Mouse (Mus musculus) forebrain, embryonic 10.5 days (tissue): ENCODE measurements around the gene Rexo4. TPM values are rescaled to one million over a fixed set of nuclear protein-coding genes. Genes with fewer than 3 reads are reported as not detected.

Source experiments
- DNase-seq: peaks from one replicate; pipeline ENCODE4 v3.0.0-alpha.2; 2017; ENCODE audit warnings: low spot score; ENCODE audit errors: extremely low spot score
- H3K27ac ChIP-seq: fragments of 300-500 bp; sonication (generic); 2 replicates; pipeline ENCODE4 v1.5.1; 2016; ENCODE audit warnings: mild to moderate bottlenecking
- H3K27me3 ChIP-seq: fragments of 300-500 bp; sonication (generic); 2 replicates; pipeline ENCODE4 v1.6.1; 2016; ENCODE audit warnings: mild to moderate bottlenecking; ENCODE audit not compliant: poor library complexity, severe bottlenecking
- H3K36me3 ChIP-seq: fragments of 300-500 bp; sonication (generic); replicated peaks from 2 replicates; pipeline ENCODE4 v1.6.1; 2016; ENCODE audit warnings: mild to moderate bottlenecking, moderate library complexity
- H3K4me1 ChIP-seq: fragments of 300-500 bp; sonication (generic); 2 replicates; pipeline ENCODE4 v1.6.1; 2016
- H3K4me3 ChIP-seq: fragments of 300-500 bp; sonication (generic); 2 replicates; pipeline ENCODE4 v1.5.1; 2016; ENCODE audit warnings: mild to moderate bottlenecking, moderate library complexity
- H3K9me3 ChIP-seq: fragments of 300-500 bp; sonication (generic); 2 replicates; pipeline ENCODE4 v1.6.1; 2016; ENCODE audit warnings: mild to moderate bottlenecking, moderate library complexity
- WGBS: fragments of 180-500 bp; shearing (Covaris S2); methylation state at CpG from one replicate; pipeline ENCODE4 v1.1.7; 2016; 5-methylcytosine and 5-hydroxymethylcytosine counted together
- polyA plus RNA-seq: library from polyadenylated mRNA; unstranded; fragments of >200 nt; fragmentation: Nextera tagmentation; extraction: Ambion mirVana; gene quantifications from 2 replicates; pipeline ENCODE4 v1.2.1, GENCODE M21; 2016

The Rexo4 gene
- polyA plus RNA-seq, 1 experiment from 2014 or later = 57.1 TPM

DNA sequence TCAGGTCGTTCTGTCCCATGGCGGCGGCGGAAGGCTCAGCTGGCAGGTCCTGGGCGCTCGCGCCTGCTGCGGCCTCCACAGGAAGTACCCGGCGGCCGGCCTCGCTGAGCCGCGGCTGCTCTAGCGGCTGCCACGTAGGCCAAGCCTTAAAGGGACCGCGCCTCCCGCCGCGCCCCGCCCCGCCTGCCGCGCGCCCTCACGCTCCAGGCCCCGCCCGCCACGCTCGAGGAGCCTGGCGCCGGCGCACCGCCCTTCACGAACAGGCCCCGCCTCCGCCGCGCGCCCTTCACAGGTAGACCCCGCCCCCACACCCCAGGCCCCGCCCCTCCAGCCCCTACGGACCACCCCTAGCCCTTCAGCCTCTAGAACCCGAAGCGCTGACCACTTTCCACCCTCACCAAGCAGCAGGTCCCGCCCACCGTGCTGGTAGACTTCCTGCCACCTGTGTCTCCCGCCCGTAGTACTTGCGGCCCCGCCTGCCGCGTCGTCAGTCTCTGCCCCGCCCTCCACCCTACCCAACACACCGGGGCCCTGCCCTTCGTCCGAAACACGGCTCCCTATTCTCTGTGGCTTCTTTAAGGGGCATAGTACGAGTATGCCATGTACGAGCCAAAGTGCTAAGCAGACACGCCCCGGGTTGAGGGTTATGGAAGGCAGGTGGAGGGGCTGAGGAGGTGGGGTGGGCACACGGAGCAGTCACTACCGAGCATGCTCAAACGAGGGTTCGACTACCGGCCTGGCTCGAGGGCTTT, 30.7 kb downstream of the Rexo4 start, which contains the start of the genes Surf4 and Stkld1:
TSS of gene Surf4 (minus strand) at position 625 of the 752 bp plus-strand sequence.
TSS of gene Stkld1 (plus strand) at position 744 of the 752 bp plus-strand sequence.
- Histone ChIP-seq H3K4me1 (peaks cover 37% of the 10 kb centered on the region), H3K9me3 (no peaks in the 10 kb centered on the region)

DNA sequence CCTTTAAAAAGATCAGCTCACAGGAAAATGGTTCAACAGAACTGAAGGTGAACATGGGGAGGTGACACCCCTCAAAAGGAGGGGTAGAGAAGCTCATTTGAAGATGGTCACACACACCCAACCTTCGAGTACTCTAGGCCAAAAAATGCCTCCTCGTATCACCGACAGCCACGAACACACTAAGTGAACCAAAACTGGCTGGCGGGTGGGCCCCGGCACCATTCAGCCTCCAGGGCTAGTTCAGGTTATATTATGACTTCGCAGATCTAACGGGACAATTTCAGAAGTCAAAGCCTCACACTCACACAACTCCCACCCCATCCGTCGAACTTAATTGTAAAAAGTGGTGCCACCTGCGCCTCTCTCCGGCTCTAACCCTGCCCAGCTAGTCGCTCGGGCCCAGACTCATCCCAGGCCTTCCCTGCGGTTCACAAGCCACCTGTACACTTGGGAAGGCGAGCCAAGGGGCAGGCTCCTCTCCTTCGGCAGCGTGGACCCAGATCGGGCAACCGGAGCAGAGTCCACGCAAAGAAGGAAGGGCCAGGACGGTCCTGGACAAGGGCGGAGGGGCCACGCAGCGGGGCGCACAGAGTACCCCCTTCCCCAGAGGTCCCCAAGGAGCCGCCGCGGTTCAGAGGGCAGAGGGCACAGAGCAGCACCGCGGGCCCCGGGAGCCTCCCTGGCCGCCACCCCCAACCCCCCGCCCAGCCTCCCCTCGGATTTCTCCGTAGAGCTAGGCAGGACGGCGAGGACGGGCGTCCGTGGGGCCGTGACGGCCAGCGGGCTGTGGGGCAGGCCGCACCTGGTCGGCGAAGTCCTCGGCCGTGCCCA, 31.5 kb downstream of the Rexo4 start:
- no peaks in the 10 kb centered on the region for H3K27me3 ChIP-seq
- H3K36me3 ChIP-seq = peaks cover 42% of the 10 kb centered on the region
- 3% methylated on average over 49 of the region's 49 CpGs for WGBS
- peaks cover 37% of the 10 kb centered on the region for H3K4me1 ChIP-seq
- no peak for DNase-seq
- H3K27ac ChIP-seq = peak overlapping the region; percentile 96
- no peaks in the 10 kb centered on the region for H3K9me3 ChIP-seq
- peak overlapping the region; percentile 80 for H3K4me3 ChIP-seq

More for the DNA sequence above, 30.7 kb downstream of the Rexo4 start, which contains the start of the genes Surf4 and Stkld1:
- under 1% methylated on average over 69 of the region's 70 CpGs for WGBS
- peaks cover 34% of the 10 kb centered on the region for H3K36me3 ChIP-seq
- DNase-seq = peak; percentile 96
- H3K27me3 ChIP-seq = no peaks in the 10 kb centered on the region
- peak within 1 kb of the TSS; percentile 80 for H3K4me3 ChIP-seq
- H3K27ac ChIP-seq = peak within 1 kb of the TSS; percentile 96

DNA sequence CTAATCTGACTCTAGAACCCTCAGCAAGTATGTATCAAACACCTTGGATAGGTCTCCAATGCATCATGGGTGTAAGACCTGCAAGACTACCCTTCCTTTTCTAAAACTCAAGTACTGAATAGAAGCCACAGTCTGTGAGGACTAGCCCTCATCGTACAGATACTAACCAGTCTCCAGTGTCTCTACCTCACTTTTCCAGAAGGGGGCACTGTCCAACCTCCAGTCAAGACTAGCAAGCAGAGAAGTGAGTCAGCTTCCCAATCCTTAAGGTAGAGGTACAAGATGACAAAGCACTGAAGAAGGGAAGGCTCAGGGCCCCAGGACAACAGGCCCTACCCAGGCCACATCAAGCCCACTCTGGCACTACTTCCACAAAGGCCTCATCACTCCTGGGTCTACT, 33.8 kb downstream of the Rexo4 start:
- Histone ChIP-seq H3K27ac (no peak overlapping the region), H3K9me3 (no peaks in the 10 kb centered on the region), H3K27me3 (no peaks in the 10 kb centered on the region), H3K4me1 (peaks cover 37% of the 10 kb centered on the region), H3K36me3 (peaks cover 65% of the 10 kb centered on the region), H3K4me3 (peak overlapping the region; percentile 6)
- 60% methylated on average over 1 of the region's 1 CpGs for WGBS
- DNase-seq = peak; percentile 58

DNA sequence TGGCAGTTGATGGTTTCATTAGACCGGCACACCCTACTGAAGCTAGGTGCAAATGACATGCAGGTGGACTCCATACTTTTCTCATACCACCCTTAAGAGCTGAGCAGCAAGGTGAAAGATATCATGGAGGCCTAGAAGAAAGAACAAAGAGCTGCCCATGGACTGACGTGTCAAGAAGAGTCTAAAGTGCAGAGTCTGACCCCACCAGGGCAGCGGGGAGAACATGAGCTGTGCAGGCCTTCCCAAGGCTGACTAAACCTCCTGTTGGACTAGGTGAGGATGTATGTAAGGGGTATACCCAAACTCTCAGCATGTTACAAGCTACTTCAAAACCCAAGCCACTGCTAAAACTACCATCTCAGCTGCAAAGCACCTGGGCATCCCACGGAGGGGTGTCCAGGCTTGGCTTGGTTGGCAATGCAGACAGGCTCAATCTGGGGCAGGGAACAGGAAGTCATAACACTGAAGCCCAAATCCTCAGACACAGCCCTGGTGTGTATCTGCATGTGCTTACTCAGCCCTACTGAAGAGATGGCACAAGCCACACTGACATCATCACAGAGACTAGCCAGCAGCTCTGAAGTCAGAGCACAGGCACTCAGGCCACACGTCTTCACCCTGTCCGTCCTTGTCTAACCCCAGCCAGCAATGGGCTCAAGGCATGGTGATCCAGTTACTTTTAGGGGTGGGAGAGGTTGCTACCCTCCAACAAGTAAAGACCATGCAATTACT, 36.3 kb downstream of the Rexo4 start:
- Histone ChIP-seq H3K27ac (no peak overlapping the region), H3K36me3 (peaks cover 90% of the 10 kb centered on the region), H3K27me3 (no peaks in the 10 kb centered on the region), H3K4me3 (no peak overlapping the region), H3K9me3 (no peaks in the 10 kb centered on the region), H3K4me1 (peaks cover 27% of the 10 kb centered on the region)
- 86% methylated on average over 6 of the region's 6 CpGs for WGBS
- no peak for DNase-seq

DNA sequence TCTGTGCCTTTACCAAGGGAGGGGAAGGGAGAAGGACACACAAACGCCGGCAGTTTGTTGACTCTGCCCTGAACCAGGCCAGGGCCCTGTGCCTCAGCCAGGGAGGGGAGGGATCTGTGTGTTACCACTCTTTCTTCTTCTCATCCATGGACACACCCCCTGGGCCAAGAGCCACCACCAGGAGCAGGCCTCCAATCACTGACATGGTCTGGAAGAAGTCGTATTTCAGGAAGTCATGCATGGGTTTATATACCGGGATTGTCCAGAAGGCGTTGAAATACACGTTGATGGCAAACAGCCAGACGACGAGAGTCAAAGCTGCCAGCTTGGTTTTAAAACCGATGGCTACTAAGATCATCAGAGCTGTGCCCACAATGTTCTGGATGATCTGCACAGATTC, 42.4 kb downstream of the Rexo4 start:
- no peak for DNase-seq
- WGBS = 90% methylated on average over 9 of the region's 9 CpGs
- Histone ChIP-seq H3K36me3 (peaks cover 98% of the 10 kb centered on the region), H3K9me3 (no peaks in the 10 kb centered on the region), H3K4me1 (peaks cover 15% of the 10 kb centered on the region), H3K27me3 (no peaks in the 10 kb centered on the region), H3K4me3 (no peak overlapping the region), H3K27ac (no peak overlapping the region)

DNA sequence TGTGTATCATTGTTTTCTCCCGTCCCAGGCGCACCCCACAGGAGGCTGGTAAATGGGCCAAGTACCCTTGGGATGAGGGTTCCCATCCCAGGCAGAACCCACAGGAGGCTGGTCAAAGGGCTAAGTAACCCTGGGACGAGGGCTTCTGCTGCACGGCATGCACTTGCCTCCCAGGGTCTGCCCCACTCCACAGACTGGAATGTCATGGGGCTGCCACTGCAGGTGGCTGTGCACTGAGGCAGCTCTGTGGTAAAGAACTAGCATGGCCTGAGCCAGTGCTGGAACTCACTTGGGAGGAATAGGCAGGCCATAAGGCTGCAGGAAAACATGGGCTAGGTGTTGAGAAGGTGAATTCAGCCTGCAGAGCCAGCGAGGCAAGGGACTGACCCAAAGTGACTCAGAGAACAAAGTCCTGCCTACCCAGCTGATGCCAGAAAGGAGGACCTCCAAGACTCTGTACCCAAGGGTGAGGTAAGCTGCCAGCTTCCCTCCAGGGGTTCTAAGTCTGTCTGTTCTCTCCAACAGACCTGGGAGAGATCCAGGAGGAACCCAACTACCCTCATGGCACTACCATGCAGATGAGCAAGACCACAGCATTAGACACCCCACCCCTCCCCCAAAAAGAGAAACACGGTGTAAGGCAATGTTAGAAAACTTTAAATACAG, 43.9 kb downstream of the Rexo4 start:
- Histone ChIP-seq H3K9me3 (no peaks in the 10 kb centered on the region), H3K27me3 (no peaks in the 10 kb centered on the region), H3K4me1 (peaks cover 29% of the 10 kb centered on the region), H3K4me3 (no peak overlapping the region), H3K36me3 (peaks cover 83% of the 10 kb centered on the region), H3K27ac (no peak overlapping the region)
- DNase-seq = no peak
- 88% methylated on average over 6 of the region's 6 CpGs for WGBS

DNA sequence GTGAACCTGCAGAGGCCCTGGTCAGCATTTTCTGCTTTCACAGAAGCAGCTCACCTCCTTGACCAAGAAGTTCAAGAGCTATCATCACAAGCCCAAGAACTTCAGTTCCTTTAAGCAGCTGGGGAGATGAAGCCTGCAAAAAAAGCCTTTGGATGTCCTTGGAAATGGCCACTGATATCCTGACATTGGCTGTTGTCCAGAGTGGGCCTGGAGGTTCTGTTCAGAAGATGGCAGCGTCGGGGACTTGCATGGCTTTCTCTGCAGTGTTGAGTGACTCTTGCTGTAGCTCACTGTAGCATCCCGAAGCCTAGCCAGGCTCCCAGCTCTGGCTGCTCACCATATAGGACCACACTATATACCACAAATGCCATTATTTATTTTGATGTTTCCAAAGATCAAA, 44.5 kb downstream of the Rexo4 start:
- no peaks in the 10 kb centered on the region for H3K9me3 ChIP-seq
- no peaks in the 10 kb centered on the region for H3K27me3 ChIP-seq
- 93% methylated on average over 3 of the region's 3 CpGs for WGBS
- DNase-seq = no peak
- H3K36me3 ChIP-seq = peaks cover 78% of the 10 kb centered on the region
- no peak overlapping the region for H3K4me3 ChIP-seq
- peaks cover 36% of the 10 kb centered on the region for H3K4me1 ChIP-seq
- H3K27ac ChIP-seq = no peak overlapping the region

DNA sequence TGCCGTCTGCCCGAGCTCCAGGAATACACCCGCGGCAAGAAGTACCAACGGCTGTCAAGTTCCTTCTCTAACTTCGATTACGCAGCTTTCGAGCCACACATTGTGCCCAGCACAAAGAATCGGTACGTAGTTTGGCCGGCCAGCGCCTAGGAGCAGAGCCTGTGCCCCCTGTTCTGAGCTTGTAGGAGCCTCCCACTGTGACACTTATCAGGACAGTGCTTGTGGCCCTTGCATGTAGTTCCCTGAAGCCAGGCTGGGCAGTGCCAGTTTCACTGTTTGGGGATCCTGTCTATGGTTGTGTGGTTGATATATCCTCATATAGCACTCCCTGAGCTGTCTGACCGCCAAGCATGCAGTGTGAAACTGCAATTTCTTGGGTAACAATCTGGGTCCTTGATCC, 47.4 kb downstream of the Rexo4 start:
- WGBS = 4% methylated on average over 13 of the region's 13 CpGs
- peak overlapping the region; percentile 73 for H3K4me3 ChIP-seq
- no peaks in the 10 kb centered on the region for H3K9me3 ChIP-seq
- DNase-seq = no peak
- peaks cover 78% of the 10 kb centered on the region for H3K36me3 ChIP-seq
- H3K27me3 ChIP-seq = no peaks in the 10 kb centered on the region
- H3K4me1 ChIP-seq = peaks cover 58% of the 10 kb centered on the region
- H3K27ac ChIP-seq = peak overlapping the region; percentile 86

DNA sequence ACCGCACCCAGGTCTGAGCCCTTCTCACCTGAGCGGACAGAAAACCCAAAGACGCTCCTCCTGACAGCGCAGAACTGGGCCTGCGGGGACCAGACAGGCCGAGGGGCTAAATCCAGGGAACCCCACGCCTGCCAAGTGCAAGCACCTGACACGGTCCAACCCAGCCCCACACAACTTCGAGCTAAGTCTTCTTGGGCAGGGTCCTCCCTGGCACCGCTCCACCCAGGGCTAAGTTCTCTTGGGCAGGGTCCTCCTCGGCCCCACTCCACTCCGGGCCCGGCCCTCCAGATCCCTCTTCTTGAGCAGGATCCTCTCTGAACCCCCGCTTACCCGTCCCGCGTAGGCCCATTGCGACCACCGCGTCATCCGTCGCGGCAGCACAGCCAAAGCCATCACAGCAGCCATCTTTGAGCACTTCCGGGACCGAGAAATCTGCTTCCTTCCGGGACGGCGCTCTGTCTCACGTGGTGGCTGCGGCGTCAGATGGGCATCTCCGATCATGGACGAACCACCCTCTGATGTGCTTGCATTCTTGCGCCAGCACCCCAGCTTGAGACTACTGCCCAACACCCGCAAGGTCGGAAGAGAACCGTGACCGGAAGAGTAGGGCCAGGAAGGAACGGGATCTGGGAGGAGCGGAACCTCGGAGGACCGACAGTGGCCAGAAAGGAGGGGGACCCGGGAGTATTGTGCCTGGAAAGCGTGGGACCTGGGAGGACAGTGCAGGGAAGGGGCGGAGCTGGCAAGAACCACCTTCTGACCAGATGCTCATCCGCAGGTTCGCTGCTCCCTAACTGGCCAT, 48.1 kb downstream of the Rexo4 start, which contains the start of the genes Surf2 and Surf1:
TSS of gene Surf2 (plus strand) at position 441 of the 802 bp plus-strand sequence.
TSS of gene Surf1 (minus strand) at position 604 of the 802 bp plus-strand sequence.
- Histone ChIP-seq H3K4me3 (peak within 1 kb of the TSS; percentile 73), H3K27me3 (no peaks in the 10 kb centered on the region), H3K4me1 (peaks cover 61% of the 10 kb centered on the region), H3K27ac (peak within 1 kb of the TSS; percentile 86), H3K36me3 (peaks cover 78% of the 10 kb centered on the region), H3K9me3 (no peaks in the 10 kb centered on the region)
- WGBS = 2% methylated on average over 47 of the region's 47 CpGs
- peak; percentile 84 for DNase-seq

DNA sequence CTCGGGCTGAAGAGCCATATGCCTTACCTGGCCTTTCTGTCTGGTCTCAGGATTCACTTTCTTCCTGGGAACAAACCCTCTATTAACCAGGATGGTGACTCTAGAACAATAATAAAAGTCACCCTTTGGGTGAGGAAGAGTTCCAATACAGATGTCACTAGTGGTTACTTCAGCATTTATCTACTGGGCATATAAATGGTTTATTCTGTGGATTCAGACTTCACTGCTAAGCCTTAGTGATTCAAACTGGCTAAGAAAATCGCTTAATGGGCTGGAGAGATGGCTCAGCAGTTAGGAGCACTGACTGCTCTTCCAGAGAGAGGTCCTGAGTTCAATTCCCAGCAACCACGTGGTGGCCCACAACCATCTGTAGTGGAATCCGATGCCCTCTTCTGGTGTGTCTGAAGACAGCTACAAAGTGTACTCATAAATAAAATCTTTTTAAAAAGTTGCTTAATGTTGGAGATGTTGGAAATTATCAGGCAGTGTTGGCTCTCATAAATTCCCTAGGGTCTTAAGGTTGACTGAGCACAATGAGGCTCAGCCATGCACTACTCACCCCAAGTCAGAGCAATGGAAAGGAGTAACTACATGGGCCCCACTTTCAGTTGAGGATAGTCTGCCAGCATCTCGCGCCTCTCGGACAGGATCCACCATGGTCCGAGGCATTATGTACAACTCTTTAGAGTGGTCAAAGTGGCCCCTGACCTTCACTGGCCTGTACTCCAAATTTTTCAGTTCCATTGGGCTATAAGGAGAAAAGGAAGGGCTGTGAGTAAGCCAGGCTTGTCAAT, 49.8 kb downstream of the Rexo4 start:
- no peaks in the 10 kb centered on the region for H3K27me3 ChIP-seq
- no peak overlapping the region for H3K27ac ChIP-seq
- peaks cover 68% of the 10 kb centered on the region for H3K4me1 ChIP-seq
- 69% methylated on average over 8 of the region's 8 CpGs for WGBS
- DNase-seq = no peak
- H3K9me3 ChIP-seq = no peaks in the 10 kb centered on the region
- H3K4me3 ChIP-seq = peak overlapping the region; percentile 73
- H3K36me3 ChIP-seq = peaks cover 62% of the 10 kb centered on the region
